Mouse (Mus musculus): ENCODE measurements at regions not wholly inside any gene's neighbourhood (a gene's known extent, or its start where the extent isn't known, plus 50 kb on each side); places are given as distances from the start of the nearest gene placed in this dataset.

- Histone ChIP-seq H3K9me3 (replicated peaks; ENCODE audit: insufficient read depth, low read length) (no peaks in the 10 kb centered on the region), H3K36me3 (ENCODE audit: control insufficient read depth in 1 of 2, insufficient read depth in 2 of 2, low read length in 2 of 2) (no peaks in the 10 kb centered on the region), H3K4me3 (ENCODE audit: control insufficient read depth in 1 of 2, insufficient read depth in 1 of 2, low read depth in 2 of 2, low read length in 2 of 2) (no peak overlapping the region), H3K4me1 (ENCODE audit: control insufficient read depth in 1 of 2, insufficient read depth in 2 of 2, low read length in 2 of 2) (no peaks in the 10 kb centered on the region), H3K79me2 (ENCODE audit: control insufficient read depth, insufficient read depth, low read length, poor library complexity) (no peaks in the 10 kb centered on the region), H3K9ac (ENCODE audit: control insufficient read depth, low read depth, low read length, poor library complexity, severe bottlenecking) (no peak overlapping the region), H3K27ac (ENCODE audit: control insufficient read depth, low read depth, low read length) (no peak overlapping the region), H3K27me3 (ENCODE audit: control insufficient read depth in 1 of 2, insufficient read depth in 2 of 2, low read length in 2 of 2) (no peaks in the 10 kb centered on the region)
- TF ChIP-seq ZNF384 (IDR thresholded peaks at IDR 0.05; ENCODE audit: low read depth, low read length) (no peak), MYC (IDR thresholded peaks at IDR 0.05; ENCODE audit: low read depth, low read length) (no peak), ZKSCAN1 (IDR thresholded peaks at IDR 0.05; ENCODE audit: low read depth, low read length) (no peak), CHD2 (IDR thresholded peaks at IDR 0.05; ENCODE audit: low read length) (no peak), MXI1 (IDR thresholded peaks at IDR 0.05; ENCODE audit: low read depth, low read length) (no peak), HCFC1 (IDR thresholded peaks at IDR 0.05; ENCODE audit: low read depth, low read length) (no peak), POLR2A (IDR thresholded peaks at IDR 0.05; ENCODE audit: control insufficient read depth in 1 of 2, insufficient read depth in 1 of 2, low read depth in 1 of 2, low read length in 2 of 2, poor library complexity in 1 of 2) (no peak), TAL1 (IDR thresholded peaks at IDR 0.05; ENCODE audit: low read length) (no peak), SIN3A (IDR thresholded peaks at IDR 0.05; ENCODE audit: low read length) (no peak), ELF1 (IDR thresholded peaks at IDR 0.05; ENCODE audit: low read depth, low read length) (no peak), GATA1 (IDR thresholded peaks at IDR 0.05; ENCODE audit: low read depth, low read length) (no peak), MEF2A (IDR thresholded peaks at IDR 0.05; ENCODE audit: extremely low read depth, insufficient replicate concordance, low read depth, low read length, poor library complexity, severe bottlenecking) (no peak), CHD1 (IDR thresholded peaks at IDR 0.05; ENCODE audit: low read depth, low read length) (no peak), NELFE (IDR thresholded peaks at IDR 0.05; ENCODE audit: low read depth, low read length) (no peak), NRF1 (IDR thresholded peaks at IDR 0.05; ENCODE audit: insufficient read depth, low read depth, low read length, poor library complexity, severe bottlenecking) (no peak), KAT2A (conservative IDR thresholded peaks at IDR 0.05; ENCODE audit: low read depth, low read length) (no peak), MYB (IDR thresholded peaks at IDR 0.05; ENCODE audit: low read depth, low read length) (no peak), EP300 (IDR thresholded peaks at IDR 0.05; ENCODE audit: low read depth in 1 of 2, low read length in 2 of 2) (no peak)
- DNase-seq (ENCODE audit: low read depth, low spot score): no peak
Measured at GRCm38 (mm10) chr1:73799996-73800395, 324.3 kb downstream of the Tns1 start.

GRCm38 (mm10) chr1:73799246-73799645 lies 325.0 kb downstream of the Tns1 start:
- DNase-seq (ENCODE audit: low read depth, low spot score): no peak
- TF ChIP-seq POLR2A (IDR thresholded peaks at IDR 0.05; ENCODE audit: control insufficient read depth in 1 of 2, insufficient read depth in 1 of 2, low read depth in 1 of 2, low read length in 2 of 2, poor library complexity in 1 of 2) (no peak), ELF1 (IDR thresholded peaks at IDR 0.05; ENCODE audit: low read depth, low read length) (no peak), MAX (IDR thresholded peaks at IDR 0.05; ENCODE audit: low read length) (no peak), E2F4 (IDR thresholded peaks at IDR 0.05; ENCODE audit: borderline replicate concordance, low read depth, low read length) (no peak), NRF1 (IDR thresholded peaks at IDR 0.05; ENCODE audit: insufficient read depth, low read depth, low read length, poor library complexity, severe bottlenecking) (no peak), MAZ (IDR thresholded peaks at IDR 0.05; ENCODE audit: low read depth, low read length) (no peak), CHD2 (IDR thresholded peaks at IDR 0.05; ENCODE audit: low read length) (no peak), MYB (IDR thresholded peaks at IDR 0.05; ENCODE audit: low read depth, low read length) (no peak), ZC3H11A (IDR thresholded peaks at IDR 0.05; ENCODE audit: low read depth, low read length) (no peak)

More at GRCm38 (mm10) chr1:73799246-73799645, 325.0 kb downstream of the Tns1 start:
- no peaks in the 10 kb centered on the region for H3K4me1 ChIP-seq (ENCODE audit: control insufficient read depth in 1 of 2, insufficient read depth in 2 of 2, low read length in 2 of 2)
- H3K9ac ChIP-seq (ENCODE audit: control insufficient read depth, low read depth, low read length, poor library complexity, severe bottlenecking): no peak overlapping the region
- no peaks in the 10 kb centered on the region for H3K36me3 ChIP-seq (ENCODE audit: control insufficient read depth in 1 of 2, insufficient read depth in 2 of 2, low read length in 2 of 2)
- no peaks in the 10 kb centered on the region for H3K27me3 ChIP-seq (ENCODE audit: control insufficient read depth in 1 of 2, insufficient read depth in 2 of 2, low read length in 2 of 2)
- no peak overlapping the region for H3K27ac ChIP-seq (ENCODE audit: control insufficient read depth, low read depth, low read length)
- H3K79me2 ChIP-seq (ENCODE audit: control insufficient read depth, insufficient read depth, low read length, poor library complexity): no peaks in the 10 kb centered on the region
- H3K9me3 ChIP-seq (replicated peaks; ENCODE audit: insufficient read depth, low read length): no peaks in the 10 kb centered on the region
- no peak overlapping the region for H3K4me3 ChIP-seq (ENCODE audit: control insufficient read depth in 1 of 2, insufficient read depth in 1 of 2, low read depth in 2 of 2, low read length in 2 of 2)
